Mouse (Mus musculus): ENCODE data around the gene Nyap1. TPM values are rescaled to one million over a fixed set of nuclear protein-coding genes. Genes with fewer than 3 reads are reported as not detected.

The Nyap1 gene
- total RNA-seq (2017): 0.12 TPM in 2 replicates

DNA sequence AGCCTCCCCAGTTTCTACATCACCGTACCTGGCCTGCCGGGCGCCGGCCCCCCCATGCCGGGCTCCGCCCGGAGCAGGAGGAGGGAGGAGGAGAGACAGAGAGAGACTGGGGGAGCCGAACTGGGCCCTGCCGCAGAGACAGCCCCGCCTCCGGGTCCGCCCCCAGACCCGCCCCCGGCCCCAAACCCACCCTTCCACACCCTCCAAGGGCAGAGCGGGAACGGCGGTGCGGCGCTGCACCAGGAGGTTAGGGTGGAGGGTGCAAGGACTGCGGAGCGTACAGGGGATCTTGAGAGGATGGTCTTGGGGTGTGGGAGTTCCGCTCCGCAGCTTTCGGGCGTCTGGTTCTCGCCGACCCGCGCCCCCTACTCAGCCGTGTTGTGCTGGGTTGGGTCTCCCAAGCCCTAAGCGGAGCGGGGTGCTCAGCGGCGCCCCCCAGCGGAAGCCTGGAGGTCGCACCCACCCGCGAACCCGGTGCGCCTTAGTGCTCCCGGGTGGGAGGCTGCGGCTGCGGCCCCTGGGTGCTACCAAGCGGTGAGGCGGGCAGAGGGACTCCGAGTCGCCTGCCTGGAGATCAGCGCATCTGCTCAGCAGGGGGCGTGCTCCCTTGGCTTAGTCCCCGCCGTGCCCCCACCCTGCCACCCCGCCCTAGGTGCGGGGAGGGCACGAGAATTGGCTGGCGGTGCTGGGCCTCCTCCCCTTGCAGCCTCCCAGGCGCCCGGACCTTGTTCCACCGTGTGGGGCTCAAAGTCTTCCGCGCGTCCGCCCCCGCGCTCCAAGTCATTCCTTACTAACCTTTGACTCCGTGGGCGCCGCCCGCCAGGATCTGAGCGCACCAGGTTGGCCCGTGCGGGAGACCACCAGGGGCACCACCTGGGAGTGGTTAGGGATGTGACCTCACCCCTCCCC is at the start of gene Nyap1:
TSS of gene Nyap1 (minus strand) at position 585 of the 909 bp plus-strand sequence.
- ATAC-seq (ENCODE audit: extremely low read depth, insufficient number of reproducible peaks, low FRiP score, poor library complexity, severe bottlenecking): peak; percentile 39

- no peak for ATAC-seq (ENCODE audit: extremely low read depth, insufficient number of reproducible peaks, low FRiP score, poor library complexity, severe bottlenecking)
These were observed 47.6 kb upstream of the Nyap1 start for GRCm38 (mm10) chr5:137788946-137789531.

GRCm38 (mm10) chr5:137788171-137788570 is 46.8 kb upstream of the Nyap1 start:
- ATAC-seq (ENCODE audit: extremely low read depth, insufficient number of reproducible peaks, low FRiP score, poor library complexity, severe bottlenecking): no peak

DNA sequence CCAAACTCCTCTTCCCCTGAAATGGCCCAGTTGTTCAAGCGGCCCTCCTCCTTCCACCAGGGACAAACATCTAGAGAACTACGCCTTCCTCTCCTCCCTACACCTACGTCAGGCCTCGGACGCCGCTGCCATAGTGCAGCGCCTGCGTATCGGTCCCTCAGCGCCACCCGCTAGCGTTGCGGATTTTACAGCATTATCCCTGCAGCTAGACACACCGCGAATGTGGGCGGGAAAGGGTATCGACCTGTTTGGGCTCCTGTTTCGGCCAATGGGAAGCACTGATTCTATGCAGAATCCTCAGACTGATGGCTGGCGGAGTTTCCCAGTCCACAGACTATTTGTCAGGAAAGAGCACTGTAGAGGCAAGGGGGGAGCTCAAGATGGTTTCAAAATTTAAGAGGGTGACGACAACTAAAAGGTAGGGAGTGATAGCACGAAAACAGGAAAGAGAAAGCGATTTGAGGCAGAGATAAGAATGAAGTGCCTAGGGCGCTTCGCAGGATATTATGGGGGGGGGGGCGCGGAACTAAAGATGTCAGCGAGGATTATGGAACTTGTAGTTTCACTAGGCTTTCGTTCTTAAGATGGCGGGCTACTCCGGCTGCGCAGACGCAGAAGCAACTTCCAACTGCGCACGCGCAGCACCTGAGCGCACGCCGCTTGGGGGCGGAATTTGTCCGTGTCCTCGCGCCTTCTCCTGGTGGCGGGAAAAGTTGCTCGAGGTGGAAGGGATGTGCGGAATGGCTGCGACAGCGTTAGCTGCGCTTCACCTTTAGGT is 45.9 kb upstream of the Nyap1 start, which contains the start of the genes Mepce and Zcwpw1:
TSS of gene Mepce (minus strand) at position 505 of the 778 bp plus-strand sequence.
TSS of gene Zcwpw1 (plus strand) at position 648 of the 778 bp plus-strand sequence.
- peak; percentile 28 for ATAC-seq (ENCODE audit: extremely low read depth, insufficient number of reproducible peaks, low FRiP score, poor library complexity, severe bottlenecking)

DNA sequence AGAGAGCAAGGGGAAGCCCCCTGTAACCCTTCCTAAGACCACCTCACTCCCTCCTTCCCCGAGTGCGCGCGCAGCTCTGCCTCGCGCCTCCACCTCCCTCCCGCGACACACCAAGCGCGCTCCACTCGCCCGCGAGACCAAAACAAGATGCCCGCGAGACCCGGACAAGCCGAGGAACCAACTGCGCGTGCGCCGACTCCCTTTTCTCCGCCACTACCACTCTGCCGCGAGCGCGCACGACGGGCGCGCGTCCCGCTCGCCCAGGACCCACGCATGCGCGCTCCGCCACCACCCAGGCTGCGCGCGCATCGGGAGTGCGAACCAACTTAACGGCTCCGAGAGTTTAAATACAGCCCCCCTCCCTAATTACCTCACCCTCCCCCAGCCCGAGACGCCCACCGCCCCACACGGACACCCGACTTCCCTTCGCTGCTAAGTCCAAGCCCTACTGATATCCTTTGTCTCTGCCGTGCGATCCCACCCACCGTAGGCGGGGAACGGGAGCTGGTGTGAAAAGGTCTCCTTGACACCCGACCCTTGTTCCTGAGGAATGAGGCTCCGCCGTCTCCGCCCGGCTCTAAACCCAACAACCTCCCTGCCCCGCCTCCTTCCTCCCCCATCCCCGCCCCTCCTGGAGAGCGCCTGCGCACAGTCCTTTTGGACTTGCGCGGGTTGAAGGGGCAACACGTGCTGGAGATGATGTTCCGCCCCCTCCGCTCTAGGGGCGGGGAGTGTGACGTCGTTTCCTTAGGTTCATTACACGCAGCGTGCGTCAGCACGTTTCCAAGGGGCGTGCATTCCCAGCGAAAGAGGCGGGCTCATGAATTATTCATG is 44.9 kb upstream of the Nyap1 start:
- ATAC-seq (ENCODE audit: extremely low read depth, insufficient number of reproducible peaks, low FRiP score, poor library complexity, severe bottlenecking): peak; percentile 82

- no peak for ATAC-seq (ENCODE audit: extremely low read depth, insufficient number of reproducible peaks, low FRiP score, poor library complexity, severe bottlenecking)
These were observed 44.0 kb upstream of the Nyap1 start for GRCm38 (mm10) chr5:137785164-137786031.

GRCm38 (mm10) chr5:137784546-137784945 is 43.1 kb upstream of the Nyap1 start:
- no peak for ATAC-seq (ENCODE audit: extremely low read depth, insufficient number of reproducible peaks, low FRiP score, poor library complexity, severe bottlenecking)

- no peak for ATAC-seq (ENCODE audit: extremely low read depth, insufficient number of reproducible peaks, low FRiP score, poor library complexity, severe bottlenecking)
These were observed 42.6 kb upstream of the Nyap1 start for GRCm38 (mm10) chr5:137783901-137784540.

GRCm38 (mm10) chr5:137782776-137783522 is 41.5 kb upstream of the Nyap1 start:
- ATAC-seq (ENCODE audit: extremely low read depth, insufficient number of reproducible peaks, low FRiP score, poor library complexity, severe bottlenecking): no peak

DNA sequence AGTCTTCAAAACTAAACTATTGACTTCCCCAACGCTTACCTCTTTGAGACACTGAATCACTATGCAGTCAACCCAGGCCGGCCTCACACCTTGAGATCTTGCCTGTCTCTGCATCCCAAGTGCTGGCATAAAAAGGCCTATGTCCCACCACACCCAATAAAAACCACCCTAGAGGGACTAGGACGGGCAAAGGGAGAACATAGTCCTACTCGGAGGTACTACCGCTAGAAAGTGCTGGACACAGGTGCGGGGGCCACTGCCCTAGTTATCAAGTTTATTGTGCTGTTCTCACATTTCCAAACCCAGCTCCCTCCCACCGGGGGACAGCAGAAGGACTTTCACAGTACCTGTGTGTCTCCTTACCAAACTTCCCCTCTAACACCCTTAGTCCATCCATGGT is 40.3 kb upstream of the Nyap1 start:
- no peak for ATAC-seq (ENCODE audit: extremely low read depth, insufficient number of reproducible peaks, low FRiP score, poor library complexity, severe bottlenecking)

DNA sequence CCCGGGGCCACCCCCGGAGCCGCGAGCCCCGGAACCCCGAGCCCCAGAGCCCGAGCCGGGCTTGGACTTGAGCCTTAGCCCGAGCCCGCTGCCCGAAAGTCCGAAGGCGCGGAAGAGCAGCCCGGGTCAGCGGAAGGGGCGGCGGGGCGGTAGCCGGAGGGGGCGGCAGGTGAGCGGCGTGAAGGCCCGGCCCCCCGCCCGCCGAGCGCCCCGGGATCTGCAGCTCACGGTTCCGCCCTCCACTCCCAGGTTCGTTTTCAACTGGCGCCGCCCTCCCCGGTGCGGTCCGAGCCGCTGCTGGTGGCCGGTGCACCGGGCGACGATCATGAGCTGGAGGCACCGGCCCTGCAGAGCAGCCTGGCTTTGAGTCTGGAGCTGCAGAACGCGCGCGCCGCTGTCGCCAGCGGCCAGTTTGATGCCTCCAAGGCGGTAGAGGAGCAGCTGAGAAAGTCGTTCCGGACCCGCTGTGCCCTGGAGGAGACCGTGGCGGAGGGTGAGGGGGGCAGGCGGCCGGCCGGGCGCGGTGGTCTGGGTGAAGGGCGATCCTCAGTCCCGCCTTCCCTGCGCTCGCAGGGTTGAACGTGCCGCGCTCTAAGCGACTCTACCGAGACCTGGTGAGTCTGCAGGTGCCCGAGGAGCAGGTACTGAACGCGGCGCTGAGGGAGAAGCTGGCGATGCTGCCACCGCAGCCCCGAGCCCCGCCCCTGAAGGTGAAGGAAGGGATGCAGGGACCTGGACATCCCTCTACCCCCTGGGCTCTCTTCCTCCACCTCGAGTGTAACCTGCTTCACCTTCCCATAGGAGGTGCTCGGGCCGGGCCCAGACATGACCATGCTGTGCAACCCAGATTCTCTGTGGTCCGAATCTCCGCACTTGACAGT is 37.9 kb upstream of the Nyap1 start:
- ATAC-seq (ENCODE audit: extremely low read depth, insufficient number of reproducible peaks, low FRiP score, poor library complexity, severe bottlenecking): no peak

DNA sequence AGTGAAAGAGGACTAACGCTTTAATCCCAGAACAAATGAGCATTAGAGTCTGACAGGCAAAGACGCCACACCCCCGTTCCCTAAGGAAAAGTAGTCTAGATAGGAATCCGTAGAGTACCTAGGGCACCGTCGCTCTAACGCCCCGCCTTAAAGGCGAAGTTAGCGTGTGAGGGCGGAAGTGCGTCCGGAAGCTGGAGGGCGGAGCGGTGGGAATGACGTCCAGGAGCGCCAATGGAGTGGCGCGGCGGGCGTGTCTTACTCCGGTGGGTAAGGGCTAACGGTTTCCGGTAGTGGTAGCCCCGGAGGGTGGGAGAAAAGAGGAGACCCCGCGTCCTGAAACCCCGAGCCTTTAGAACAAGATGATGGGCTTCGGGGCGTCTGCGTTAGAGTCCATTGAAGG is 37.2 kb upstream of the Nyap1 start, which contains the start of gene Ppp1r35:
TSS of gene Ppp1r35 (plus strand) at position 215 of the 400 bp plus-strand sequence.
- peak; percentile 92 for ATAC-seq (ENCODE audit: extremely low read depth, insufficient number of reproducible peaks, low FRiP score, poor library complexity, severe bottlenecking)

DNA sequence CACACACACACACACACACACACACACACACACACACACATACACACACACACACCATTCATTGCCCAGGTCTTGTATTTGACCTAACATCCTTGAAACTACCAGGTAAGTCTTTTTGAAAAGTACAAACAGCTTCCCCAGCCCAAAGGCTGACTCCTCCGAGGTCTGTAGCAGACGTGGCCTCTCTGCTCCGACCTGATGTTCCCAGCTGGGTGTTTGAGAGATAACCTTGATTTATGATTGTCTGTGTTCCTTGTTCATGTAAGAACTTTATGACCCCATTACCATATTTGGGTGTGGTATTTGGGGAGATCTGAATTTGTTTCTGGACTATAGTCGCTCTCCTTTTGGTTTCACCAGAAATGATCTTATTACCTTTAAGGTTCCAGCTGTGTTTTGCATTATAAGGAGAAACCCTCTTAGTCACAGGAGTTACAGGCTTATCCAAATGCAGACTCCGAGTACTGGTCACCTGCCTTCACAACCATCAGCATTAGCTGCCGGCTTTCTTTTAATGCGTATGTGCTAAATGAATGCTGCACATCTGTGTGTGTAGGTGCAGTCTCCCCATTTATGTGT is 35.9 kb upstream of the Nyap1 start:
- ATAC-seq (ENCODE audit: extremely low read depth, insufficient number of reproducible peaks, low FRiP score, poor library complexity, severe bottlenecking): no peak

- peak; percentile 10; the same call in 1 of the 2 replicates for ATAC-seq (ENCODE audit: extremely low read depth, insufficient number of reproducible peaks, low FRiP score, poor library complexity, severe bottlenecking)
These were observed 35.1 kb upstream of the Nyap1 start for GRCm38 (mm10) chr5:137776408-137776918.

All from neutrophil, adult 5-6 weeks (primary cell).